Mouse (Mus musculus): ENCODE measurements around the gene Plcg1. TPM values are rescaled to one million over a fixed set of nuclear protein-coding genes. Genes with fewer than 3 reads are reported as not detected.

Gene Plcg1
- polyA plus RNA-seq, 1 experiment from 2014 or later: 51.8 TPM

GRCm38 (mm10) chr2:160760433-160761184, 29.5 kb downstream of the Plcg1 start:
- Histone ChIP-seq H3K9ac (no peak overlapping the region), H3K36me3 (peaks cover 93% of the 10 kb centered on the region), H3K27me3 (no peaks in the 10 kb centered on the region), H3K4me3 (no peak overlapping the region), H3K4me1 (no peaks in the 10 kb centered on the region), H3K27ac (no peak overlapping the region), H3K4me2 (no peak overlapping the region), H3K9me3 (no peaks in the 10 kb centered on the region)
- ATAC-seq (ENCODE audit: insufficient number of reproducible peaks, low FRiP score, low TSS enrichment, low read depth): no peak
- 86% methylated on average over 9 of the region's 9 CpGs for WGBS

GRCm38 (mm10) chr2:160763816-160764215, 32.7 kb downstream of the Plcg1 start:
- Histone ChIP-seq H3K27ac (no peak overlapping the region), H3K9me3 (no peaks in the 10 kb centered on the region), H3K27me3 (no peaks in the 10 kb centered on the region), H3K4me1 (no peaks in the 10 kb centered on the region), H3K4me3 (no peak overlapping the region), H3K36me3 (peaks cover 64% of the 10 kb centered on the region), H3K4me2 (no peak overlapping the region), H3K9ac (no peak overlapping the region)
- WGBS: 71% methylated on average over 3 of the region's 3 CpGs
- no peak for ATAC-seq (ENCODE audit: insufficient number of reproducible peaks, low FRiP score, low TSS enrichment, low read depth)

- no peak for ATAC-seq (ENCODE audit: insufficient number of reproducible peaks, low FRiP score, low TSS enrichment, low read depth)
- Histone ChIP-seq H3K27me3 (no peaks in the 10 kb centered on the region), H3K4me2 (no peak overlapping the region), H3K4me1 (no peaks in the 10 kb centered on the region), H3K9ac (no peak overlapping the region), H3K4me3 (no peak overlapping the region), H3K9me3 (no peaks in the 10 kb centered on the region), H3K36me3 (peaks cover 58% of the 10 kb centered on the region), H3K27ac (no peak overlapping the region)
- WGBS: 94% methylated on average over 2 of the region's 2 CpGs
These were observed 33.3 kb downstream of the Plcg1 start for GRCm38 (mm10) chr2:160764386-160764785.

- no peaks in the 10 kb centered on the region for H3K4me1 ChIP-seq
- H3K27me3 ChIP-seq: no peaks in the 10 kb centered on the region
- H3K4me2 ChIP-seq: no peak overlapping the region
- no peak for ATAC-seq (ENCODE audit: insufficient number of reproducible peaks, low FRiP score, low TSS enrichment, low read depth)
- 76% methylated on average over 3 of the region's 3 CpGs for WGBS
- H3K9ac ChIP-seq: no peak overlapping the region
- H3K9me3 ChIP-seq: no peaks in the 10 kb centered on the region
- no peak overlapping the region for H3K27ac ChIP-seq
- H3K4me3 ChIP-seq: no peak overlapping the region
- peaks cover 51% of the 10 kb centered on the region for H3K36me3 ChIP-seq
These were observed 34.0 kb downstream of the Plcg1 start for GRCm38 (mm10) chr2:160765096-160765495.

GRCm38 (mm10) chr2:160766371-160766771, 35.3 kb downstream of the Plcg1 start:
- Histone ChIP-seq H3K9ac (no peak overlapping the region), H3K4me1 (no peaks in the 10 kb centered on the region), H3K27ac (no peak overlapping the region), H3K36me3 (peaks cover 48% of the 10 kb centered on the region), H3K4me3 (no peak overlapping the region), H3K27me3 (no peaks in the 10 kb centered on the region), H3K4me2 (no peak overlapping the region), H3K9me3 (no peaks in the 10 kb centered on the region)
- 78% methylated on average over 5 of the region's 5 CpGs for WGBS
- no peak for ATAC-seq (ENCODE audit: insufficient number of reproducible peaks, low FRiP score, low TSS enrichment, low read depth)

- no peak overlapping the region for H3K4me3 ChIP-seq
- peaks cover 42% of the 10 kb centered on the region for H3K36me3 ChIP-seq
- no peak overlapping the region for H3K27ac ChIP-seq
- no peak overlapping the region for H3K4me2 ChIP-seq
- H3K9me3 ChIP-seq: no peaks in the 10 kb centered on the region
- no peak overlapping the region for H3K9ac ChIP-seq
- no peaks in the 10 kb centered on the region for H3K27me3 ChIP-seq
- no peaks in the 10 kb centered on the region for H3K4me1 ChIP-seq
- ATAC-seq (ENCODE audit: insufficient number of reproducible peaks, low FRiP score, low TSS enrichment, low read depth): no peak
- WGBS: 89% methylated on average over 2 of the region's 2 CpGs
These were observed 36.1 kb downstream of the Plcg1 start for GRCm38 (mm10) chr2:160767201-160767600.

GRCm38 (mm10) chr2:160768097-160768695, 37.1 kb downstream of the Plcg1 start:
- Histone ChIP-seq H3K9ac (no peak overlapping the region), H3K4me1 (no peaks in the 10 kb centered on the region), H3K27ac (no peak overlapping the region), H3K27me3 (no peaks in the 10 kb centered on the region), H3K9me3 (no peaks in the 10 kb centered on the region), H3K4me2 (no peak overlapping the region), H3K4me3 (no peak overlapping the region), H3K36me3 (peaks cover 32% of the 10 kb centered on the region)
- 85% methylated on average over 4 of the region's 4 CpGs for WGBS
- no peak for ATAC-seq (ENCODE audit: insufficient number of reproducible peaks, low FRiP score, low TSS enrichment, low read depth)

- Histone ChIP-seq H3K9ac (no peak overlapping the region), H3K27me3 (no peaks in the 10 kb centered on the region), H3K9me3 (no peaks in the 10 kb centered on the region), H3K4me3 (no peak overlapping the region), H3K27ac (no peak overlapping the region), H3K36me3 (peaks cover 24% of the 10 kb centered on the region), H3K4me2 (no peak overlapping the region), H3K4me1 (no peaks in the 10 kb centered on the region)
- no peak for ATAC-seq (ENCODE audit: insufficient number of reproducible peaks, low FRiP score, low TSS enrichment, low read depth)
- 90% methylated on average over 2 of the region's 2 CpGs for WGBS
These were observed 37.9 kb downstream of the Plcg1 start for GRCm38 (mm10) chr2:160768997-160769396.

- Histone ChIP-seq H3K9ac (no peak overlapping the region), H3K9me3 (no peaks in the 10 kb centered on the region)
- no peak for ATAC-seq (ENCODE audit: insufficient number of reproducible peaks, low FRiP score, low TSS enrichment, low read depth)
These were observed 39.3 kb downstream of the Plcg1 start for GRCm38 (mm10) chr2:160770409-160770808.

GRCm38 (mm10) chr2:160770871-160771270, 39.8 kb downstream of the Plcg1 start:
- WGBS: 92% methylated on average over 1 of the region's 1 CpGs
- peaks cover 14% of the 10 kb centered on the region for H3K36me3 ChIP-seq
- no peaks in the 10 kb centered on the region for H3K9me3 ChIP-seq
- no peaks in the 10 kb centered on the region for H3K4me1 ChIP-seq
- no peak overlapping the region for H3K9ac ChIP-seq
- H3K4me3 ChIP-seq: no peak overlapping the region
- no peak for ATAC-seq (ENCODE audit: insufficient number of reproducible peaks, low FRiP score, low TSS enrichment, low read depth)
- no peak overlapping the region for H3K27ac ChIP-seq
- no peak overlapping the region for H3K4me2 ChIP-seq
- no peaks in the 10 kb centered on the region for H3K27me3 ChIP-seq

More at GRCm38 (mm10) chr2:160770409-160770808, 39.3 kb downstream of the Plcg1 start:
- H3K27ac ChIP-seq: no peak overlapping the region
- H3K36me3 ChIP-seq: peaks cover 17% of the 10 kb centered on the region
- H3K4me1 ChIP-seq: no peaks in the 10 kb centered on the region
- H3K4me3 ChIP-seq: no peak overlapping the region
- H3K4me2 ChIP-seq: no peak overlapping the region
- no peaks in the 10 kb centered on the region for H3K27me3 ChIP-seq

GRCm38 (mm10) chr2:160771325-160772276, 40.5 kb downstream of the Plcg1 start:
- Histone ChIP-seq H3K9ac (no peak overlapping the region), H3K36me3 (peaks cover 12% of the 10 kb centered on the region; the same call in 1 of the 2 replicates), H3K27ac (no peak overlapping the region), H3K4me2 (no peak overlapping the region), H3K4me1 (no peaks in the 10 kb centered on the region), H3K4me3 (no peak overlapping the region), H3K27me3 (no peaks in the 10 kb centered on the region), H3K9me3 (no peaks in the 10 kb centered on the region)
- no peak for ATAC-seq (ENCODE audit: insufficient number of reproducible peaks, low FRiP score, low TSS enrichment, low read depth)
- WGBS: 87% methylated on average over 8 of the region's 8 CpGs

- H3K9me3 ChIP-seq: no peaks in the 10 kb centered on the region
- no peaks in the 10 kb centered on the region for H3K4me1 ChIP-seq
- no peak overlapping the region for H3K9ac ChIP-seq
- no peak overlapping the region for H3K4me2 ChIP-seq
- WGBS: 73% methylated on average over 2 of the region's 2 CpGs
- H3K4me3 ChIP-seq: no peak overlapping the region
- ATAC-seq (ENCODE audit: insufficient number of reproducible peaks, low FRiP score, low TSS enrichment, low read depth): no peak
- H3K27ac ChIP-seq: no peak overlapping the region
- no peaks in the 10 kb centered on the region for H3K27me3 ChIP-seq
- H3K36me3 ChIP-seq: peaks cover 32% of the 10 kb centered on the region
These were observed 46.9 kb downstream of the Plcg1 start for GRCm38 (mm10) chr2:160778034-160778433.
